Comparison of ENCODE assay signal across 9 mouse cellular contexts in the genomic region with DNA sequence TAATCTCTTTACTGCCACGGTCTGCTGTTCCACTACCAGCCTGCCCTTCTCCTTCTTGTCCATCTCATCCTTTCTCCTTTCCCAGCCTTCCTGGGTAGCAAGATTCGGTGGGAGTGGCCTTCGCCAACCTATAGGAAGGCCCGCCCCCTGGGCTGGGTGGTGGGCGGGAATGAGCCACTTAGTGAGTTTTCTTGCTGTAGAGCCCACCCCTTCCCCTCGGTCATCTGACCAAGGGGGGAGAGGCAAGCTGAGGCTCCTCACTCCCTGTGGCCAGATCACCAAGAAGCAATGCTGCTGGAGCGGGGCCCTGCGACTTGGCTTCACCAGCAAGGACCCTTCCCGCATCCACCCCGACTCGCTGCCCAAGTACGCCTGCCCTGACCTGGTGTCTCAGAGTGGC.
DNase-seq lines count a peak whose midpoint lies in the region; ATAC-seq and TF ChIP-seq lines count a peak whose summit lies in the region.
"Had no signal": no experiment of that assay in that cellular context is flagged by ENCODE, and none has a peak within 500 bp of the region (broad histone marks: within the 10 kb centered on the region; RNA-seq: fewer than 3 reads in every experiment).

No protein-coding gene starts in this region.

- 32% methylated on average over 12 of the region's 12 CpGs for WGBS in heart, postnatal 0 days
- 31% methylated on average over 12 of the region's 12 CpGs for WGBS in neural tube, embryonic 12.5 days

- no peaks in the 10 kb centered on the region for H3K36me3 ChIP-seq in heart, postnatal 0 days (replicated peaks; ENCODE audit: control insufficient read depth, insufficient read depth, low read length)
- H3K36me3 ChIP-seq in neural tube, embryonic 12.5 days: no peaks in the 10 kb centered on the region

- no peaks in the 10 kb centered on the region for H3K9me3 ChIP-seq in heart, postnatal 0 days (replicated peaks; ENCODE audit: control insufficient read depth, low read length)
- H3K9me3 ChIP-seq in neural tube, embryonic 12.5 days: no peaks in the 10 kb centered on the region

- H3K27me3 ChIP-seq in heart, postnatal 0 days (ENCODE audit: control insufficient read depth, insufficient read depth, low read length): 0 out of 2 replicates have a peak, but pooled peaks cover 3% of the 10 kb centered on the region
- no peaks in the 10 kb centered on the region for H3K27me3 ChIP-seq in neural tube, embryonic 12.5 days (replicated peaks)

- H3K27ac ChIP-seq in heart, postnatal 0 days (ENCODE audit: low read depth): no peak overlapping the region
- no peak overlapping the region for H3K27ac ChIP-seq in neural tube, embryonic 12.5 days

- TF ChIP-seq CTCF in heart, postnatal 0 days (IDR thresholded peaks at IDR 0.05; ENCODE audit: low read depth): no peak

- TF ChIP-seq EP300 in heart, postnatal 0 days (IDR thresholded peaks at IDR 0.05; ENCODE audit: low read depth): no peak

- no peak for DNase-seq in heart, postnatal 0 days (ENCODE audit: low spot score)
- no peak for DNase-seq in heart, adult 9 months (ENCODE audit: low spot score in 2 of 2)
- DNase-seq in embryo, embryonic 11.5 days (ENCODE audit: low read depth, low spot score): peak; percentile 54
- peak; percentile 33 for DNase-seq in hindlimb bud, embryonic 11.5 days (ENCODE audit: extremely low spot score, low read depth, low spot score)
- DNase-seq in adrenal gland, postnatal 10 days: no peak
- DNase-seq in ovary, adult 18-20 months (ENCODE audit: low spot score): no peak
- DNase-seq: right cerebral cortex, adult 18-20 months had no signal

- H3K4me2 ChIP-seq in heart, postnatal 0 days (ENCODE audit: low read depth, low read length): peak overlapping the region; percentile 37; the same call in 1 of the 2 replicates
- H3K4me2 ChIP-seq in neural tube, embryonic 12.5 days (replicated peaks): peak overlapping the region; percentile 47

- ATAC-seq in heart, postnatal 0 days (ENCODE audit: insufficient read depth, low read depth): no peak
- no peak for ATAC-seq in neural tube, embryonic 12.5 days (ENCODE audit: low FRiP score, low read depth)
- no peak for ATAC-seq in activated CD4-positive, CD25-positive, alpha-beta regulatory T cell, adult 4 months

- no peak overlapping the region for H3K9ac ChIP-seq in heart, postnatal 0 days (replicated peaks; ENCODE audit: low read depth, low read length)
- no peak overlapping the region for H3K9ac ChIP-seq in neural tube, embryonic 12.5 days

- H3K4me1 ChIP-seq in heart, postnatal 0 days (ENCODE audit: control insufficient read depth, insufficient read depth): no peaks in the 10 kb centered on the region
- H3K4me1 ChIP-seq in neural tube, embryonic 12.5 days: peaks cover 8% of the 10 kb centered on the region; the same call in 1 of the 2 replicates

- 0 out of 2 replicates have a peak overlapping the region, but pooled peaks have one; percentile 5 for H3K4me3 ChIP-seq in heart, postnatal 0 days (ENCODE audit: low read depth, low read length)
- H3K4me3 ChIP-seq in neural tube, embryonic 12.5 days: peak overlapping the region; percentile 19; the same call in 1 of the 2 replicates

Comparison
In these comparisons a context has a peak if more than half of its experiments do, and no peak if none do; other contexts are left out.
1. DNase-seq: peak in embryo, embryonic 11.5 days (single experiment) and hindlimb bud, embryonic 11.5 days (single experiment); none in heart, postnatal 0 days (single experiment), heart, adult 9 months (0 of 2), adrenal gland, postnatal 10 days (single experiment) and ovary, adult 18-20 months (single experiment).